Mouse (Mus musculus) testis, adult 2 months (tissue): ENCODE measurements around the gene Irf2bp2. TPM values are rescaled to one million over a fixed set of nuclear protein-coding genes. Genes with fewer than 3 reads are reported as not detected.

ENCODE experiments used
- H3K27ac ChIP-seq: fragments of 200-500 bp; 2 replicates; pipeline ENCODE4 v1.5.1; 2012; ENCODE audit warnings: low read depth, low read length; ENCODE audit not compliant: control insufficient read depth, insufficient read depth
- H3K27me3 ChIP-seq: fragments of 200-500 bp; 2 replicates; pipeline ENCODE4 v1.6.1; 2012; ENCODE audit warnings: mild to moderate bottlenecking, low read length, moderate library complexity; ENCODE audit not compliant: control insufficient read depth, insufficient read depth
- H3K36me3 ChIP-seq: fragments of 200-500 bp; 2 replicates; pipeline ENCODE4 v1.6.1; 2012; ENCODE audit warnings: mild to moderate bottlenecking, low read length; ENCODE audit not compliant: control insufficient read depth, insufficient read depth
- H3K4me1 ChIP-seq: fragments of 200-500 bp; 2 replicates; pipeline ENCODE4 v1.6.1; 2012; ENCODE audit warnings: low read length; ENCODE audit not compliant: control insufficient read depth, insufficient read depth
- H3K4me3 ChIP-seq: fragments of 200-500 bp; 2 replicates; pipeline ENCODE4 v1.5.1; 2012; ENCODE audit warnings: low read depth, mild to moderate bottlenecking, low read length, moderate library complexity, mixed read lengths; ENCODE audit not compliant: control insufficient read depth
- CTCF ChIP-seq: fragments of 200-500 bp; IDR thresholded peaks from 2 replicates; pipeline ENCODE4 v1.5.1; 2012; ENCODE audit warnings: low read depth, mild to moderate bottlenecking, inconsistent platforms, low read length, moderate library complexity; ENCODE audit not compliant: control insufficient read depth, insufficient read depth, insufficient replicate concordance
- POLR2A ChIP-seq: fragments of 200-500 bp; IDR thresholded peaks from 2 replicates; pipeline ENCODE4 v1.6.1; 2012; ENCODE audit warnings: low read depth, mild to moderate bottlenecking, inconsistent platforms, low read length, moderate library complexity; ENCODE audit not compliant: control insufficient read depth
- polyA plus RNA-seq: library from polyadenylated mRNA; depleted of rRNA; stranded (reverse); fragments of >200 nt; gene quantifications from 2 replicates; pipeline ENCODE4 v1.2.3, GENCODE M21; 2012

Irf2bp2 gene
- polyA plus RNA-seq, 1 experiment: 3.3 TPM

GRCm38 (mm10) chr8:126622111-126622795, 28.5 kb upstream of the Irf2bp2 start:
- no peak for TF ChIP-seq CTCF
- no peak for TF ChIP-seq POLR2A
- H3K27me3 ChIP-seq: no peaks in the 10 kb centered on the region
- H3K36me3 ChIP-seq: no peaks in the 10 kb centered on the region
- H3K27ac ChIP-seq: no peak overlapping the region
- no peak overlapping the region for H3K4me3 ChIP-seq
- no peaks in the 10 kb centered on the region for H3K4me1 ChIP-seq

GRCm38 (mm10) chr8:126620721-126621120, 26.9 kb upstream of the Irf2bp2 start:
- Histone ChIP-seq H3K4me1 (no peaks in the 10 kb centered on the region), H3K27ac (no peak overlapping the region), H3K4me3 (no peak overlapping the region), H3K27me3 (no peaks in the 10 kb centered on the region), H3K36me3 (no peaks in the 10 kb centered on the region)
- TF ChIP-seq CTCF: no peak
- TF ChIP-seq POLR2A: no peak

DNA sequence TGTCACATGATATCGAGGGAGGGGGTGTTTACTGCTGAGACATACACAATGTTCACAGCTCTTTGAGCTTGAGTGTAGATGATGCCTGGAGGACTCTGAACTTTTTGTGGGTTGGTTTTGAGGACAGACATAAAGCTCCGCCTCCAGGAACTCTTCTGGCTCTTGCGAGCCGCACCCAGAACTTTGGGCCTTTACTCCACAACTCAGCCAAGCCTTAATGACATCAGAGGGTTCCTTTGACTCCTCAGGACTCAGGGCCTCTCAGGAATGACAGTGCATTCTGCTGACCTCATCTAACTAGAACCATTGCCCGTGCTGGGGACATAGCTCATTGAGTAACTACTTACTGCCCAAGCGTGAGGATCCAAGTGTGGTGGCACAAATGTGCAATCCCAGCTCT, 25.7 kb upstream of the Irf2bp2 start:
- TF ChIP-seq CTCF: no peak
- TF ChIP-seq POLR2A: no peak
- Histone ChIP-seq H3K27ac (no peak overlapping the region), H3K27me3 (no peaks in the 10 kb centered on the region), H3K36me3 (no peaks in the 10 kb centered on the region), H3K4me3 (no peak overlapping the region), H3K4me1 (no peaks in the 10 kb centered on the region)

GRCm38 (mm10) chr8:126617665-126618064, 23.9 kb upstream of the Irf2bp2 start:
- Histone ChIP-seq H3K36me3 (no peaks in the 10 kb centered on the region), H3K4me3 (no peak overlapping the region), H3K4me1 (no peaks in the 10 kb centered on the region), H3K27ac (no peak overlapping the region), H3K27me3 (no peaks in the 10 kb centered on the region)
- no peak for TF ChIP-seq POLR2A
- no peak for TF ChIP-seq CTCF

- TF ChIP-seq POLR2A: no peak
- TF ChIP-seq CTCF: no peak
- H3K4me3 ChIP-seq: no peak overlapping the region
- no peaks in the 10 kb centered on the region for H3K27me3 ChIP-seq
- no peak overlapping the region for H3K27ac ChIP-seq
- no peaks in the 10 kb centered on the region for H3K4me1 ChIP-seq
- H3K36me3 ChIP-seq: no peaks in the 10 kb centered on the region
Measured at GRCm38 (mm10) chr8:126616736-126617135, 22.9 kb upstream of the Irf2bp2 start.

- no peak for TF ChIP-seq POLR2A
- TF ChIP-seq CTCF: no peak
- Histone ChIP-seq H3K4me1 (no peaks in the 10 kb centered on the region), H3K27me3 (no peaks in the 10 kb centered on the region), H3K4me3 (no peak overlapping the region), H3K27ac (no peak overlapping the region), H3K36me3 (no peaks in the 10 kb centered on the region)
Measured at GRCm38 (mm10) chr8:126615765-126616164, 22.0 kb upstream of the Irf2bp2 start.

DNA sequence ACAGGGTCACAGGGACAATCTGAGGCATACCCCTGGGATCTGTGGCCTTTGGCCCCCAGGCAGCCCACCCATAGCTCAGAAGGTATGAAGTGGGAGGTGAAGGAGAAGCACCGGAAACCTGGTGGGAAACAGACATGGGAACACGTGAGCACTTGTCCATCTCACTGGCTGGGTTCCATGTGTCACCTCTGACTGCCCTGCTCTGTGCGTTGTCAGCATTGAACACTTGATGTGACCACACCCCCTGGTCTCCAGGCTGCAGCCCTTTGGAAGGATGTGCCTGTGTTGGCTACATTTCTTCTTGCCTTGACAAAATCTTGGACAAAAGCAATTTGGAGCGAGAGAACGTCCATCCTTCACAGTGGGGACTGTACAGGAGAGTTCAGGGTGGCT, 20.9 kb upstream of the Irf2bp2 start:
- Histone ChIP-seq H3K4me1 (no peaks in the 10 kb centered on the region), H3K27ac (no peak overlapping the region), H3K36me3 (no peaks in the 10 kb centered on the region), H3K27me3 (no peaks in the 10 kb centered on the region), H3K4me3 (no peak overlapping the region)
- TF ChIP-seq CTCF (no peak), POLR2A (no peak)

- TF ChIP-seq POLR2A (no peak), CTCF (no peak)
- Histone ChIP-seq H3K4me1 (no peaks in the 10 kb centered on the region), H3K27me3 (no peaks in the 10 kb centered on the region), H3K36me3 (no peaks in the 10 kb centered on the region), H3K4me3 (no peak overlapping the region), H3K27ac (no peak overlapping the region)
Measured at GRCm38 (mm10) chr8:126614062-126614739, 20.4 kb upstream of the Irf2bp2 start.
